Mouse (Mus musculus): ENCODE data around the gene Tsen54.
A peak's percentile ranks its signal among the peaks of the same experiment; 100 is the strongest.

The Tsen54 gene

DNA sequence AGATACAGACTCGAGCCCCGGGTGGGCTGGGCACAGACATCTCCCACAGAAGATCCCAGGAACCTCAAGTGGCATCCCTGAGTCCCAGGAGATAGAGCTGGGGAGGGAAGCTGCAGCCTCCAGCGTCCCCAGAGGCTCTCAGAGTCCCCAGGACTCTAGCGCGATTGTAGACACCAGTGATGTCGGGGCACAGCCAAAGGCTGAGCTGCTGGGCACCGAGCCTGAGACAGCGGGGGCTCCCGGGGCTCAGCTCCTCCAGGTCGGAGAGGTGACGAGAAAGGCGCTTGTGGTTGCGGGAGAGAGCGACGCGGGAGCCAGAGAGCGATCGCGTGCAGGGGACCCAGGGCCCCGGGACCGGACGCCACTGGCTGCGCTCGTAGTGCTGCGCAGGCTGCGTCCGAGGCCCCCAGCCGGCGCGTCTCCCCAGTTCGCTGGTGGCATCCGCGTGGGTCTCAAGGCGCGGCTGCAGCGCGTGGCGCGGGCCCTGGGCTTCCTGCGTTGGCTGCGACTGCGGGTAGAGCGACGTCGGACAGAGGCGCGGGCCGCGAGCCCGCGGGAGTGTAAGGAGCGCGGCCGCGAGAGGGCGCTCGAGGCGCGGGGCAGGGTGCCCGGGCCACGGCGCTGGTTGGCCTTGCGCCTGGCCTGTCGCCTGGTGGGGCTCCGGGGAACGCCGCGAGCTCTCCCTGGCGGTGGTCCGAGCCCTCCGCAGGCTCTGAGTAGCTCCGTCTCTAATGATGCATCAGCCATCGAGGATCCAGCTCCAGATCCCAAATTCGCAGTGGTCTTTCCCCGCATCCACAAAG is 44.8 kb downstream of the Tsen54 start:
- DNase-seq (ENCODE audit: low spot score in 2 of 2), result peak; percentile 78 to 88

DNA sequence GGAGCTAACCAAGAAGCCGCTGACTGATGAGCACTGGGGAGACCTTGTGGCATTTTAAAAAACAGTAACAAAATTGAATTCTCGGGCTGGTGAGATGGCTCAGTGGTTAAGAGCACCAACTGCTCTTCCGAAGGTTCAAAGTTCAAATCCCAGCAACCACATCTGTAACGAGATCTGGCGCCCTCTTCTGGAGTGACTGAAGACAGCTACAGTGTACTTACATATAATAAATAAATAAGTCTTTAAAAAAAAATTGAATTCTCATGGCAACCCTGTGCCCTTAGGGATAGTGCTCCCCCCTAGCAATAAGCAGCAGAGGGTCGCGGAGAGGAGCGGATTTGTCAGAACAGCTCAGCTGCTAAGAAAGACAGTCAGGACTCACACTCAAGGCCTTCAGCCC is 49.4 kb downstream of the Tsen54 start:
- no peak for DNase-seq (ENCODE audit: low spot score in 2 of 2)

DNA sequence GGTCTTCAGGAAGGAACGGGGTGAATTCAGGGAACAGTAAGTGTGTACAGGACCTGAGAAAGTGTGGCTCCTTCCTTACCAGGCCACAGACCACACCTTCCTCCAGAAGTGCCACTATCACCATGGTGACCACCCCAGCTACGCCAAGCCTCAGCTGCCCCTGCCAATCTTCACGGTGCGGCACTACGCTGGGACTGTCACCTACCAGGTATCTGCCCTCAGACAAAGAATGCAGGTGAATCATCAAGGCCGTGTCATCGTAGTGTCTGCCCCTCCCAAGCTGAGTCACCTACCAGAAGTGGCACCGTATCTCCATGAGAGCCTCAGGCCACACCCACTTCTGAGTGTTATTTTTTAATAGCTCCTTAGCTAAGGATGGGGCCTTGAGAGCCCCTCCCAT is 54.9 kb downstream of the Tsen54 start:
- peak; percentile 41 to 46 for DNase-seq (ENCODE audit: low spot score in 2 of 2)

DNA sequence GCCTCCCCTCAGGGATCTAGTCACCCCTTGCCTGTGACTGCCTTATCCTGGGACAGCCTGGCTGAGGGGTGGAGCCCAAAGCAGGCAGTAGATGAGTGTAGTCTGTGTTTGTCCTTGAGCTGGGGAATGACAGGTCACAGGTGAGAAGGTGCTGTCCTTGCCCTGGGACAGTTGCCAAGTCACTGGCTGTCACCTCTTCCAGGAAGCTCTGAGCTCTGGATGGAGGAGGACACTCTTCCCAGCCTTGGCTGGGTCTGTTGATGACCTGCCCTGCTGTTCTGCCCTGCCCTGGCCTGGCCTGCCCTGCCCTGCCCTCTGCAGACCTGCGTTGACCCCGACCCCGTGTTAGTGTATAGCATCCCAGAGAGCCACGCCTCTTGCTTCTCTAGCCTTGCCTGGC is 57.9 kb downstream of the Tsen54 start:
- DNase-seq (ENCODE audit: low spot score in 2 of 2), result no peak
